Mouse (Mus musculus) stomach, embryonic 16.5 days (tissue): Measurements from ENCODE around the gene Eefsec. TPM values are rescaled to one million over a fixed set of nuclear protein-coding genes. Genes with fewer than 3 reads are reported as not detected.

ENCODE experiments used
- ATAC-seq: fragments of 200-750 bp; cut with Nextera tagmentation; 2 replicates; pipeline ENCODE4 v1.8.0; 2017; ENCODE audit warnings: moderate number of reproducible peaks, moderate TSS enrichment; ENCODE audit not compliant: insufficient read depth, low FRiP score
- H3K27ac ChIP-seq: fragments of 300-500 bp; sonication (generic); 2 replicates; pipeline ENCODE4 v1.5.1; 2014; ENCODE audit warnings: low read length
- H3K27me3 ChIP-seq: fragments of 300-500 bp; sonication (generic); 2 replicates; pipeline ENCODE4 v1.6.1; 2014; ENCODE audit warnings: low read length, control low read depth, mixed read lengths; ENCODE audit not compliant: control insufficient read depth, insufficient read depth
- H3K36me3 ChIP-seq: fragments of 300-500 bp; sonication (generic); 2 replicates; pipeline ENCODE4 v1.6.1; 2014; ENCODE audit warnings: low read length; ENCODE audit not compliant: control insufficient read depth, insufficient read depth
- H3K4me1 ChIP-seq: fragments of 300-500 bp; sonication (generic); 2 replicates; pipeline ENCODE4 v1.6.1; 2014; ENCODE audit warnings: low read length, control low read depth, mixed read lengths; ENCODE audit not compliant: control insufficient read depth, insufficient read depth
- H3K4me2 ChIP-seq: fragments of 300-500 bp; sonication (generic); 2 replicates; pipeline ENCODE4 v1.6.1; 2014; ENCODE audit warnings: low read depth, low read length, mixed read lengths
- H3K4me3 ChIP-seq: fragments of 300-500 bp; sonication (generic); replicated peaks from 2 replicates; pipeline ENCODE4 v1.5.1; 2014; ENCODE audit warnings: mild to moderate bottlenecking, low read length
- H3K9ac ChIP-seq: fragments of 300-500 bp; sonication (generic); 2 replicates; pipeline ENCODE4 v1.6.1; 2014; ENCODE audit warnings: low read length
- H3K9me3 ChIP-seq: fragments of 300-500 bp; sonication (generic); replicated peaks from 2 replicates; pipeline ENCODE4 v1.6.1; 2016; ENCODE audit warnings: low read length, control low read depth; ENCODE audit not compliant: control insufficient read depth
- WGBS: fragments of 180-500 bp; shearing (Covaris S2); extraction: QIAGEN DNeasy Blood & Tissue Kit; methylation state at CpG from one replicate; pipeline ENCODE4 v1.1.7; 2014; 5-methylcytosine and 5-hydroxymethylcytosine counted together
- polyA plus RNA-seq: library from polyadenylated mRNA; unstranded; fragments of >200 nt; fragmentation: Nextera tagmentation; extraction: Ambion mirVana; gene quantifications from 2 replicates; pipeline ENCODE4 v1.2.1, GENCODE M21; 2015

The Eefsec gene
- polyA plus RNA-seq, 1 experiment from 2014 or later, result 29.7 TPM

- H3K27ac ChIP-seq, result no peak overlapping the region
- no peaks in the 10 kb centered on the region for H3K36me3 ChIP-seq
- H3K27me3 ChIP-seq, result no peaks in the 10 kb centered on the region
- no peak overlapping the region for H3K9ac ChIP-seq
- no peaks in the 10 kb centered on the region; the same call in 1 of the 2 replicates for H3K4me1 ChIP-seq
- WGBS, result 65% methylated on average over 4 of the region's 4 CpGs
- no peaks in the 10 kb centered on the region for H3K9me3 ChIP-seq
- H3K4me3 ChIP-seq, result no peak overlapping the region
- no peak overlapping the region for H3K4me2 ChIP-seq
- no peak for ATAC-seq
These were observed 7.3 kb downstream of the Eefsec start for GRCm38 (mm10) chr6:88439056-88439455.

GRCm38 (mm10) chr6:88435609-88436008 is 10.7 kb downstream of the Eefsec start:
- no peak overlapping the region for H3K27ac ChIP-seq
- H3K9ac ChIP-seq, result no peak overlapping the region
- H3K27me3 ChIP-seq, result no peaks in the 10 kb centered on the region
- 87% methylated on average over 7 of the region's 7 CpGs for WGBS
- no peak overlapping the region for H3K4me3 ChIP-seq
- H3K4me2 ChIP-seq, result no peak overlapping the region
- 0 out of 2 replicates have a peak, but pooled peaks cover 3% of the 10 kb centered on the region for H3K4me1 ChIP-seq
- no peaks in the 10 kb centered on the region for H3K9me3 ChIP-seq
- ATAC-seq, result no peak
- no peaks in the 10 kb centered on the region for H3K36me3 ChIP-seq

- Histone ChIP-seq H3K4me2 (no peak overlapping the region), H3K4me1 (peaks cover 13% of the 10 kb centered on the region), H3K9ac (no peak overlapping the region), H3K36me3 (no peaks in the 10 kb centered on the region), H3K27me3 (no peaks in the 10 kb centered on the region), H3K9me3 (no peaks in the 10 kb centered on the region), H3K4me3 (no peak overlapping the region), H3K27ac (no peak overlapping the region)
- ATAC-seq, result peak; percentile 57; the same call in 1 of the 2 replicates
- WGBS, result 16% methylated on average over 4 of the region's 4 CpGs
These were observed 15.1 kb downstream of the Eefsec start for GRCm38 (mm10) chr6:88431202-88431601.

- H3K4me3 ChIP-seq, result no peak overlapping the region
- 68% methylated on average over 7 of the region's 7 CpGs for WGBS
- no peak for ATAC-seq
- no peaks in the 10 kb centered on the region for H3K27me3 ChIP-seq
- no peak overlapping the region for H3K4me2 ChIP-seq
- no peaks in the 10 kb centered on the region for H3K4me1 ChIP-seq
- no peaks in the 10 kb centered on the region for H3K36me3 ChIP-seq
- no peak overlapping the region for H3K9ac ChIP-seq
- H3K27ac ChIP-seq, result no peak overlapping the region
- H3K9me3 ChIP-seq, result no peaks in the 10 kb centered on the region
These were observed 30.1 kb downstream of the Eefsec start for GRCm38 (mm10) chr6:88416130-88416758.

- peaks cover 10% of the 10 kb centered on the region for H3K4me1 ChIP-seq
- no peak overlapping the region for H3K4me2 ChIP-seq
- H3K9ac ChIP-seq, result no peak overlapping the region
- no peaks in the 10 kb centered on the region for H3K36me3 ChIP-seq
- ATAC-seq, result no peak
- no peak overlapping the region for H3K4me3 ChIP-seq
- H3K27me3 ChIP-seq, result no peaks in the 10 kb centered on the region
- WGBS, result 53% methylated on average over 2 of the region's 2 CpGs
- no peaks in the 10 kb centered on the region for H3K9me3 ChIP-seq
- no peak overlapping the region for H3K27ac ChIP-seq
These were observed 33.7 kb downstream of the Eefsec start for GRCm38 (mm10) chr6:88412604-88413003.

GRCm38 (mm10) chr6:88409492-88409891 is 36.8 kb downstream of the Eefsec start:
- H3K4me2 ChIP-seq, result no peak overlapping the region
- no peak for ATAC-seq
- peaks cover 10% of the 10 kb centered on the region for H3K4me1 ChIP-seq
- H3K27me3 ChIP-seq, result no peaks in the 10 kb centered on the region
- no peaks in the 10 kb centered on the region for H3K36me3 ChIP-seq
- 46% methylated on average over 5 of the region's 5 CpGs for WGBS
- no peak overlapping the region for H3K4me3 ChIP-seq
- no peak overlapping the region for H3K9ac ChIP-seq
- no peaks in the 10 kb centered on the region for H3K9me3 ChIP-seq
- no peak overlapping the region for H3K27ac ChIP-seq

GRCm38 (mm10) chr6:88400451-88400850 is 45.9 kb downstream of the Eefsec start:
- H3K4me2 ChIP-seq, result no peak overlapping the region
- no peaks in the 10 kb centered on the region for H3K36me3 ChIP-seq
- H3K9me3 ChIP-seq, result no peaks in the 10 kb centered on the region
- 70% methylated on average over 6 of the region's 6 CpGs for WGBS
- H3K27me3 ChIP-seq, result no peaks in the 10 kb centered on the region
- no peak overlapping the region for H3K27ac ChIP-seq
- ATAC-seq, result no peak
- H3K9ac ChIP-seq, result no peak overlapping the region
- no peaks in the 10 kb centered on the region for H3K4me1 ChIP-seq
- no peak overlapping the region for H3K4me3 ChIP-seq

GRCm38 (mm10) chr6:88397985-88398384 is 48.4 kb downstream of the Eefsec start:
- Histone ChIP-seq H3K9me3 (no peaks in the 10 kb centered on the region), H3K9ac (no peak overlapping the region), H3K27ac (no peak overlapping the region), H3K36me3 (no peaks in the 10 kb centered on the region), H3K27me3 (no peaks in the 10 kb centered on the region), H3K4me3 (no peak overlapping the region), H3K4me2 (no peak overlapping the region), H3K4me1 (no peaks in the 10 kb centered on the region)
- WGBS, result 76% methylated on average over 2 of the region's 2 CpGs
- no peak for ATAC-seq

- ATAC-seq, result peak; percentile 30; the same call in 1 of the 2 replicates
- Histone ChIP-seq H3K36me3 (no peaks in the 10 kb centered on the region), H3K9ac (no peak overlapping the region), H3K9me3 (no peaks in the 10 kb centered on the region), H3K4me2 (no peak overlapping the region), H3K4me1 (peaks cover 19% of the 10 kb centered on the region), H3K4me3 (no peak overlapping the region), H3K27me3 (no peaks in the 10 kb centered on the region), H3K27ac (peak overlapping the region; percentile 78)
- WGBS, result 47% methylated on average over 5 of the region's 5 CpGs
These were observed 57.4 kb downstream of the Eefsec start for GRCm38 (mm10) chr6:88388946-88389345.
